Comparison of ENCODE assay signal across 9 mouse cellular contexts in genomic region chr1:59915843-59916610, GRCm38 (mm10). TPM values are rescaled to one million over a fixed set of nuclear protein-coding genes. Genes with fewer than 3 reads are reported as not detected.
DNase-seq lines count a peak whose midpoint lies in the region; ATAC-seq and TF ChIP-seq lines count a peak whose summit lies in the region.
"Had no signal": no experiment of that assay in that cellular context is flagged by ENCODE, and none has a peak within 500 bp of the region (broad histone marks: within the 10 kb centered on the region; RNA-seq: fewer than 3 reads in every experiment).

No protein-coding gene starts in this region.

- H3K9me3 ChIP-seq in heart, embryonic 16.5 days (replicated peaks; ENCODE audit: control insufficient read depth, low read length) = no peaks in the 10 kb centered on the region
- H3K9me3 ChIP-seq: limb, embryonic 12.5 days had no signal

- H3ac ChIP-seq in myocyte (ENCODE audit: control insufficient read depth, insufficient read length) = no peak overlapping the region

- TF ChIP-seq CTCF in layer of hippocampus, adult 2 months (conservative IDR thresholded peaks at IDR 0.05) = no peak

- H3K27me3 ChIP-seq in heart, embryonic 16.5 days (ENCODE audit: control insufficient read depth, insufficient read depth, low read length) = no peaks in the 10 kb centered on the region
- H3K27me3 ChIP-seq in myocyte (ENCODE audit: control insufficient read depth, insufficient read depth, insufficient read length) = no peaks in the 10 kb centered on the region
- H3K27me3 ChIP-seq: limb, embryonic 12.5 days had no signal

- no peaks in the 10 kb centered on the region for H3K36me3 ChIP-seq in heart, embryonic 16.5 days (ENCODE audit: control insufficient read depth, insufficient read depth)
- no peaks in the 10 kb centered on the region for H3K36me3 ChIP-seq in myocyte (ENCODE audit: control insufficient read depth, insufficient read depth)
- H3K36me3 ChIP-seq: limb, embryonic 12.5 days had no signal

- 56% methylated on average over 10 of the region's 10 CpGs for WGBS in heart, embryonic 16.5 days

- H3K4me3 ChIP-seq in layer of hippocampus, adult 2 months = peak overlapping the region; percentile 11; the same call in 1 of the 2 replicates
- 0 out of 2 replicates have a peak overlapping the region, but pooled peaks have one; percentile 3 for H3K4me3 ChIP-seq in heart, embryonic 16.5 days (ENCODE audit: low read length)
- no peak overlapping the region for H3K4me3 ChIP-seq in myocyte
- H3K4me3 ChIP-seq: limb, embryonic 12.5 days had no signal

- peak; percentile 12 to 15 for DNase-seq in cerebellum, postnatal 10 days
- no peak for DNase-seq in cerebellum, adult 11-12 months
- no peak for DNase-seq in layer of hippocampus, adult 2 months (ENCODE audit: low spot score in 2 of 2)
- DNase-seq in layer of hippocampus, postnatal 14 days (ENCODE audit: low spot score in 2 of 2) = no peak
- no peak for DNase-seq in gastrocnemius, adult 8-10 months (ENCODE audit: low spot score in 2 of 2)
- no peak for DNase-seq in urinary bladder, adult 2 months (ENCODE audit: low spot score)

- H3K4me1 ChIP-seq in heart, embryonic 16.5 days (ENCODE audit: control insufficient read depth, insufficient read depth, low read length) = peaks cover 29% of the 10 kb centered on the region

- TF ChIP-seq POLR2A in myocyte (IDR thresholded peaks at IDR 0.05; ENCODE audit: insufficient read length, low read depth) = no peak

- peaks cover 54% of the 10 kb centered on the region for H3K79me2 ChIP-seq in myocyte (ENCODE audit: control insufficient read depth, insufficient read depth)

- H3K27ac ChIP-seq in layer of hippocampus, adult 2 months = no peak overlapping the region
- peak overlapping the region; percentile 86 for H3K27ac ChIP-seq in heart, embryonic 16.5 days (ENCODE audit: low read length)
- H3K27ac ChIP-seq: limb, embryonic 12.5 days had no signal

- no peak for ATAC-seq in heart, embryonic 16.5 days (replicated peaks; ENCODE audit: extremely low read depth, insufficient read depth, low FRiP score)

- peak overlapping the region; percentile 42 for H3K4me2 ChIP-seq in heart, embryonic 16.5 days (ENCODE audit: low read depth, low read length)
- peak overlapping the region; percentile 71 for H3K4me2 ChIP-seq in myocyte (ENCODE audit: low read depth)

- H3K9ac ChIP-seq in heart, embryonic 16.5 days (ENCODE audit: low read length) = peak overlapping the region; percentile 34; the same call in 1 of the 2 replicates
- H3K9ac ChIP-seq: limb, embryonic 12.5 days had no signal

TF ChIP-seq in myocyte, 11 proteins besides CTCF, POLR2A, EP300 and RAD21:
- TF ChIP-seq POLR2AphosphoS2 (IDR thresholded peaks at IDR 0.05; ENCODE audit: insufficient read length, low read depth) = no peak
- TF ChIP-seq MYOG (IDR thresholded peaks at IDR 0.05; ENCODE audit: control insufficient read depth in 1 of 3, insufficient read depth in 1 of 3, insufficient read length in 2 of 3, low read depth in 2 of 3) = no peak
- no peak for TF ChIP-seq REST (IDR thresholded peaks at IDR 0.05; ENCODE audit: insufficient read depth, insufficient read length)
- TF ChIP-seq TCF12 (IDR thresholded peaks at IDR 0.05; ENCODE audit: insufficient read depth, poor library complexity, severe bottlenecking) = no peak

RNA-seq across cellular contexts. Expression of gene Fam117b, which starts 3.2 kb away (rescaled TPM):
- total RNA-seq in layer of hippocampus, adult 2 months (2021) = 10 to 100 TPM; 55.7 to 57.3 TPM
- total RNA-seq in layer of hippocampus, postnatal 14 days (2021) = 10 to 100 TPM; 51.4 to 52.5 TPM
- 2.9 and 4.8 TPM in 2 replicates for polyA plus RNA-seq in heart, embryonic 16.5 days (2015; fragmentation: Nextera tagmentation; extraction: Ambion mirVana)
- polyA plus RNA-seq in myocyte (2012; fragmentation: generic; extraction: Trizol) = 4.3 TPM
- total RNA-seq in gastrocnemius, adult 8-10 months (2022) = 1 to 10 TPM; 4.1 to 5.9 (median 5.1) TPM
- 8.6 and 11.2 TPM in 2 replicates for polyA plus RNA-seq in urinary bladder, adult 2 months (2012; rRNA removed)

Comparison
In these comparisons a context has a peak if more than half of its experiments do, and no peak if none do; other contexts are left out.
1. DNase-seq: peak in cerebellum, postnatal 10 days (2 of 2); none in cerebellum, adult 11-12 months (single experiment), layer of hippocampus, adult 2 months (0 of 2), layer of hippocampus, postnatal 14 days (0 of 2), gastrocnemius, adult 8-10 months (0 of 2) and urinary bladder, adult 2 months (single experiment).
2. RNA of gene Fam117b, which starts 3.2 kb away (total RNA-seq): 55.7 to 57.3 TPM in layer of hippocampus, adult 2 months and 51.4 to 52.5 TPM in layer of hippocampus, postnatal 14 days; 4.1 to 5.9 TPM in gastrocnemius, adult 8-10 months; every median in the first group is over 4 times any median in the second.